Mouse (Mus musculus) bone marrow macrophage, adult 2 months (primary cell): ENCODE results near the gene Snx14.

ENCODE experiments used
- CTCF ChIP-seq: IDR thresholded peaks from 2 replicates; pipeline ENCODE4 v1.5.1; 2012; ENCODE audit warnings: low read depth, mild to moderate bottlenecking, low read length, moderate library complexity
- POLR2A ChIP-seq: IDR thresholded peaks from 2 replicates; pipeline ENCODE4 v1.6.1; 2012; ENCODE audit warnings: mild to moderate bottlenecking, low read depth, low read length, borderline replicate concordance

DNA sequence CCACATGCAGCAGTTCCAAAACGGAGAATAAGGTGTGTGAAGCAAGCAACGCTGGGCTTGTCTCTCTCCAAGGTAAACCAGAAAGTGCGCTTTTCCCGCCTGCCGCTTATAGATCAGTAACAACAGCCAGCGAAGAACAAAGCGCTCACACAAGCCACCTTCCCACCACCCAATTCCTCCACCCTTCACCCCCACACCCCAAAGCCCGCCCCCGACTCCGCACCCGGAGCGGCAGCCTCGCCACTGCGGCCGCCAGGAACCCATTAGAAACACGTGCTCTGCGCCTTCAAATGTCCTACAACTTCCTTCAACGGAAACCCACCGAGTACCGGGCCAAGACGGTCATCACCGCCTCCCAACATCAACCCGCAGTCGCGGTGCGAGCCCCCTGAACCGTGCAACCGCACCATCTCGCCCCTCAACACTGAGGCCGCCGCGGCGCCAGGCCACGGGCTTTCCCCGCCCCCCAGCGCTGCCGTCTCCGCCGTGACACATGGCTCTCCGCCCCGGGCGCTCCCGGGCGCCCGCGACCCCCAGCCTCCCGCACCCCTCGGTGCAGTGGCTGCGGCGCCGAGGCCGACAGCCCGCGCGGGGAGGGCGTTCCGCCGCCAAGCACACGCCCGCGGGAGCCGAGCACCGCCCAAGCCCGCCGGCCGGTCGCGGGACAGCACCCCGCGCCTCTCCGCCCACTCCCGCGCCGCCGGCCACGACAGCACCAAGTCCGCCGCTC, 42.5 kb upstream of the Snx14 start:
- TF ChIP-seq CTCF, result no peak
- no peak for TF ChIP-seq POLR2A
